Mouse (Mus musculus) neutrophil, adult 65 days (primary cell): ENCODE measurements around the gene Gm5773. TPM values are rescaled to one million over a fixed set of nuclear protein-coding genes. Genes with fewer than 3 reads are reported as not detected.

Experiments
- total RNA-seq: library from RNA; stranded (reverse); gene quantifications from 2 replicates; pipeline ENCODE4 v1.2.4, GENCODE M21; 2023

Gene Gm5773
- total RNA-seq, result not detected in 2 replicates

GRCm38 (mm10) chr3:93772700-93773099, at the start of gene Gm5773:
Gene Gm5773 (plus strand): TSS chr3:93773000.

GRCm38 (mm10) chr3:93796098-93796497, 23.3 kb downstream of the Gm5773 start, which contains the start of gene Tdpoz4:
Gene Tdpoz4 (plus strand): TSS chr3:93796398.

Other genes starting within 250 kb of the Gm5773 start
- 202 and 238 TPM in 2 replicates for gene S100a10, start 217.9 kb upstream of the Gm5773 start, total RNA-seq
- not detected in 2 replicates for gene Tdpoz2, start 120.3 kb upstream of the Gm5773 start, total RNA-seq
- not detected in 2 replicates for gene Tdpoz1, start 96.7 kb upstream of the Gm5773 start, total RNA-seq
- not detected in 2 replicates for gene Gm37596, start 79.9 kb upstream of the Gm5773 start, total RNA-seq
- gene Tdpoz4, start 23.4 kb downstream of the Gm5773 start, total RNA-seq, result not detected in 2 replicates
- gene Tdpoz3, start 53.0 kb downstream of the Gm5773 start, total RNA-seq, result not detected in 2 replicates
- not detected in 2 replicates for gene Gm9117, start 170.5 kb downstream of the Gm5773 start, total RNA-seq
- gene Tdpoz5, start 188.3 kb downstream of the Gm5773 start, total RNA-seq, result not detected in 2 replicates